Mouse (Mus musculus): ENCODE results near the gene Gsta2.

- TF ChIP-seq GATA1 (IDR thresholded peaks at IDR 0.05; ENCODE audit: low read length) (no peak), TAL1 (IDR thresholded peaks at IDR 0.05; ENCODE audit: low read length) (no peak)
Measured at GRCm38 (mm10) chr9:78360484-78360872, 4.9 kb upstream of the Gsta2 start.

Measured in erythroblast, embryonic 14.5 days (primary cell).